Mouse (Mus musculus) embryonic facial prominence, embryonic 13.5 days (tissue): ENCODE results near the gene Dcpp3. TPM values are rescaled to one million over a fixed set of nuclear protein-coding genes. Genes with fewer than 3 reads are reported as not detected.

ENCODE experiments used
- polyA plus RNA-seq: library from polyadenylated mRNA; unstranded; fragments of >200 nt; fragmentation: Nextera tagmentation; extraction: Ambion mirVana; gene quantifications from 2 replicates; pipeline ENCODE4 v1.2.1, GENCODE M21; 2015

Gene Dcpp3
- polyA plus RNA-seq, 1 experiment from 2014 or later, result not detected

Other genes with a start within 250 kb of the Dcpp3 start
- 64.0 and 79.4 TPM in 2 replicates for gene Hcfc1r1, start 243.9 kb upstream of the Dcpp3 start, polyA plus RNA-seq
- 46.6 and 53.5 TPM in 2 replicates for gene Thoc6, start 243.6 kb upstream of the Dcpp3 start, polyA plus RNA-seq
- 10.4 and 13.1 TPM in 2 replicates for gene Tnfrsf12a, start 240.0 kb upstream of the Dcpp3 start, polyA plus RNA-seq
- 34.8 and 47.1 TPM in 2 replicates for gene Cldn6, start 238.2 kb upstream of the Dcpp3 start, polyA plus RNA-seq
- gene Cldn9, start 233.4 kb upstream of the Dcpp3 start, polyA plus RNA-seq, result 8.7 and 14.3 TPM in 2 replicates
- gene 1520401A03Rik, start 194.7 kb upstream of the Dcpp3 start, polyA plus RNA-seq, result 0.25 and 0.32 TPM in 2 replicates
- 49.3 and 56.2 TPM in 2 replicates for gene Pkmyt1, start 191.1 kb upstream of the Dcpp3 start, polyA plus RNA-seq
- 12.4 and 12.5 TPM in 2 replicates for gene Paqr4, start 176.6 kb upstream of the Dcpp3 start, polyA plus RNA-seq
- 31.7 and 42.3 TPM in 2 replicates for gene Kremen2, start 171.6 kb upstream of the Dcpp3 start, polyA plus RNA-seq
- 90.2 and 95.6 TPM in 2 replicates for gene Flywch1, start 145.9 kb upstream of the Dcpp3 start, polyA plus RNA-seq
- 54.1 and 65.1 TPM in 2 replicates for gene Flywch2, start 131.4 kb upstream of the Dcpp3 start, polyA plus RNA-seq
- 616 and 642 TPM in 2 replicates for gene Srrm2, start 126.9 kb upstream of the Dcpp3 start, polyA plus RNA-seq
- 1,169 and 1,240 TPM in 2 replicates for gene Elob, start 88.3 kb upstream of the Dcpp3 start, polyA plus RNA-seq
- gene Prss33, start 81.4 kb upstream of the Dcpp3 start, polyA plus RNA-seq, result 0.38 and 0.48 TPM in 2 replicates
- 0.78 TPM in 1 of 2 replicates, not detected in the other for gene Prss32, start 73.6 kb upstream of the Dcpp3 start, polyA plus RNA-seq
- gene Prss41, start 73.3 kb upstream of the Dcpp3 start, polyA plus RNA-seq, result 2.0 TPM in 2 replicates
- not detected in 2 replicates for gene Prss21, start 49.4 kb upstream of the Dcpp3 start, polyA plus RNA-seq
- gene Dcpp1, start 36.6 kb upstream of the Dcpp3 start, polyA plus RNA-seq, result not detected in 2 replicates
- not detected in 2 replicates for gene Dcpp2, start 36.6 kb upstream of the Dcpp3 start, polyA plus RNA-seq
- not detected in 2 replicates for gene Sbp, start 24.2 kb downstream of the Dcpp3 start, polyA plus RNA-seq
- not detected in 2 replicates for gene Sbpl, start 37.8 kb downstream of the Dcpp3 start, polyA plus RNA-seq
- gene Prss30, start 63.1 kb downstream of the Dcpp3 start, polyA plus RNA-seq, result 0.18 TPM in 1 of 2 replicates, not detected in the other
- 2.2 and 2.5 TPM in 2 replicates for gene Prss22, start 80.6 kb downstream of the Dcpp3 start, polyA plus RNA-seq
- 0.28 and 0.38 TPM in 2 replicates for gene Prss27, start 120.7 kb downstream of the Dcpp3 start, polyA plus RNA-seq
- 69.1 and 78.9 TPM in 2 replicates for gene Kctd5, start 156.0 kb downstream of the Dcpp3 start, polyA plus RNA-seq
- 35.8 and 37.8 TPM in 2 replicates for gene Pdpk1, start 233.5 kb downstream of the Dcpp3 start, polyA plus RNA-seq
- gene Amdhd2, start 246.3 kb downstream of the Dcpp3 start, polyA plus RNA-seq, result 34.1 and 41.4 TPM in 2 replicates